Mouse (Mus musculus) E14TG2a.4 (cell line): Measurements from ENCODE around the gene Gtpbp3.

Experiments
- CTCF ChIP-seq: conservative IDR thresholded peaks from 2 replicates; pipeline ENCODE4 v1.5.1; 2014; ENCODE audit warnings: low read length
- NANOG ChIP-seq: IDR thresholded peaks from 2 replicates; pipeline ENCODE4 v1.6.1; 2014; ENCODE audit warnings: borderline replicate concordance, low read length, mixed read lengths
- POU5F1 ChIP-seq: IDR thresholded peaks from 2 replicates; pipeline ENCODE4 v1.6.1; 2014; ENCODE audit warnings: low read length, borderline replicate concordance

DNA sequence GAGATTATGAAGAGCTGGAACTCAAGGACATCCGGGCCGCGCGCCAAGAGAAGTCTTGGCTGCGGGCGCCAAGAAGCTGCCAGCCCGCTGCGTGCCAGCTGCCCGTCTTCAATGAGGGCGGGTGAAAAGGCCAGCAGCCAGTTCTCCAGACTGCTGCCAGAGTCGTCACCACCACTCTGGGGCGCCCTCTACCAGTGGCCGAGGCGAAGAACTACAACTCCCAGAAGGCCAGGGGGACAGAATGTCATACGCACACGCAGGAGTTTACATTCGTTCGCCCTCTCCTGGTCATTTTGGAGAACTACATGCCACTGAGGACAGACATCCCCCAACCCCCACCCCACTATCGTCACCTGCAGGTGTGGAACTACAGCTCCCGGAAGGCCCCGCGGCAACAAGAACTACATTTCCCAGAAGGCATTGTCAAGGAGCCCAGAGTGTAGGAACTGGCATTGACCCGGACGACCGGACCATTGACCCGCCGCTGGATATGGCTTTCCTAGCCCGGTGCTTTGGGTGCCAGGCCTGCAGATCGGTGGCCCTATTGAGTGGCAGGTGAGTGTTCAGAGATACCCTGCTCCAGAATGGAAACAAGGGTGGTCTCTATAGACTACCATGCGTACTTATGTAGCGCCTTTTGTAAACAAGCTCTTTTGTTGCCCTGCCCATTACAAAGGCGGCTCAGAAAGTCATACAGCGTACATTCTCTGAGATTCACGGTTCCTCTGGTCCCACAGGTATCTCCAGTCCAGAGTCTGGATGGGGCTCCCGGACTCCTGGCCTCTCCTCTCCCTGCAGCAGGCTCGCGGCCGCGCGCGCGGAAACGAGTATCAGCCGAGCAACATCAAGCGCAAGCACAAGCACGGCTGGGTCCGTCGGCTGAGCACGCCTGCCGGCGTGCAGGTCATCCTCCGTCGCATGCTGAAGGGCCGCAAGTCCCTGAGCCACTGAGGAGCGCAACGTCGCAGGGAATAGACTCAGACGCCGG lies 23.1 kb upstream of the Gtpbp3 start, which contains the start of gene Mrpl34:
- TF ChIP-seq CTCF (peak; percentile 93), POU5F1 (no peak), NANOG (no peak)
